Mouse (Mus musculus) cerebellum, adult 9-11 months (tissue): ENCODE data around the gene A630076J17Rik.

Experiments
- DNase-seq: peaks from one replicate; pipeline ENCODE4 v3.0.0; 2022

Gene A630076J17Rik

GRCm38 (mm10) chr3:107230527-107230926 is at the start of gene A630076J17Rik:
Gene A630076J17Rik (plus strand): TSS chr3:107230614.
- no peak for DNase-seq

DNA sequence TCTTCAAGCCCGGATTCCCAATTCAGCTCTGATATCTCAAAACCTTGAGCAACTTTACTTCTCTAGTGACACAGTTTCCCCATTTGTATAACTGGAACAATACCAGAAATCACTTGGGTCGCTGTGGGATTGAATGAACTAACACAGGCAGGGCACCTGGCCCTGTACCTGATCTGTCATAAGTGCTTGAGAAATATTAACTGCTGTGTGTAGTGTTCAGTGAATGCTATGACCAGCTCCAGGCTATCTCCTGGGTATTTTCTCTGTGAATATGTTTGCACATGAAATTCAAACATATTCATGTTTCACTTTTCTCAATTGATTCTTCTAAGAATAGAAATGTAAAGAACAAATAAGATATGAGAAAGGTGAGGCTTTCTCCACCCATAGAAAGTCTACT is 49.6 kb upstream of the A630076J17Rik start:
- DNase-seq, result no peak

DNA sequence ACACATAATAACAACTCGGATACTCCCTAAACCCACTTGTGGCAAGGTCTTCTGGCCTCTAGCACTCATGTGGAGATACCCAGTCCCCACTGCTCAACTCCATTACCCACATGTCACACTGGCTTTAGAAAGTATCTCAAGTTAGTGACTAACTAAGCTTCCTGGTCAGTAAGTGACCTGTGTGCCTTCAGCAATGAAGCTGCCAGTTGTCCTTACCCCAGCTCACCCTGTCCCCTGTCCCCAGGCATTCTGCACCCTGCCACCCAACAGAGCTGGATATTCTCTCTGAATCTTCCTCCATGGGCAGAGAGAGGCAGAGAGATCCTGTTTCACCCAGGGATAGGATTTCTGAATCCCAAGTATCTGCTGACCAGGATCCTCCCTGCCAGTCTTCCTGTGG is 47.7 kb upstream of the A630076J17Rik start, which contains the start of gene Kcna10:
Gene Kcna10, plus strand, starts transcription at position 301 of the 400 bp plus-strand sequence.
- no peak for DNase-seq

DNA sequence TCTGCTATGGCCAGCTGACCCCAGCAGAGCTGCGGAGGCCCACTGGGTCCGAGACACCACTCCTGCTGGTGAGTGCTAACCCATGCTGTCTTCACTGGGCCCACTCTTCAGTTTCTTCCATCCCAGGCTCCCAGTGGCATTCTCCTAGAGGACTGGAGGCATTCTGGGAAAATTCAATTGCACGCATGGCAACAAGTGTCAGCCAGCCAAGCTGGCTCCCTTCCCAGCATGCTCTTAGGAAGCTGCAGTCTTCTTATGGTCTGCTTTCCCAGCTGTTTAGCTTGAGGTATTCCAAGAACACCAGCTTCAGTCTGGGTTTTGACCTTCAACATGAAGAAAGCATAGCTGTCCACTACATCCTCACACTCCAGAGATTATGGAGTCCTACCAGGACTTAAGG is 47.2 kb upstream of the A630076J17Rik start:
- DNase-seq, result no peak

- DNase-seq, result no peak
Observed at GRCm38 (mm10) chr3:107185597-107185996, 44.8 kb upstream of the A630076J17Rik start.

DNA sequence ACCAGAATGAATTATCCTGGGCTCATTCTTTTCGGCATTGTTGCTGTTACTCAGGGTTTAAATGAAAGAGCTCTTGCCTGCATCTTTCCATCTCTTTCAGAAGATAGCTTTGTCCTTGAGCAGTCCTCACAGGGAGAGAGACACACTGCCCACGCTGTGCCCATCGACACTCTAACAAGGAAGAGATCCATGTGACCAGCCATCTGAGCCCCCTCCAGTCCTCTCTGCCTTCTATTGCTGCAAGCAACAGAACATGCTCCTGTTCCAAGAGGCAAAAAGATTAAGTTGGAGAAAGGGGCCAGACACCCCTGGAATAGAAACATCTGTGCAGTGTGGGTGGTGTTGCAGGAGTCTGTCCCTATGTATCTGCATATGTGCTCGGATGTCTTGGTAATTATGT is 43.4 kb upstream of the A630076J17Rik start:
- no peak for DNase-seq

GRCm38 (mm10) chr3:107188226-107188899 is 42.1 kb upstream of the A630076J17Rik start:
- peak; percentile 79 for DNase-seq

GRCm38 (mm10) chr3:107201310-107202180 is 28.9 kb upstream of the A630076J17Rik start:
- no peak for DNase-seq

DNA sequence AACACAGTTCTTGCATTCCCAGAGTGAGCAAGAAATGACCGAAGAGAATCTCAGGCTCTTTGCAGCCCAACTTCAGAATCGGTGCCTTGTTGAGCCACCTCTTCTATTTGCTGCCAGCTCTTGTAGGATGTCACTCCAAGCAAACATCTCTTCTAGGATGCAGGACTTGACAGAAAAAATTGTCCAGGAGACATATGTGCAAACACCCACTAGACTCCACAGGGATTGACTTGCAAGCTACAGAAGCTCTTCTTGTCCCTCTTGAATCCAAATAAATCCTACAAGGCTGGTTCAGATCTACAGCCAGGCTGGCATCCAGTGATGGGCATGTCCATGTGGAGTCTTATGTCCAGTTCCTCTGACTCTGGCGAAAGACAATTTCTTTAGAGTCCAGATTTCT is 26.0 kb upstream of the A630076J17Rik start:
- DNase-seq, result no peak

DNA sequence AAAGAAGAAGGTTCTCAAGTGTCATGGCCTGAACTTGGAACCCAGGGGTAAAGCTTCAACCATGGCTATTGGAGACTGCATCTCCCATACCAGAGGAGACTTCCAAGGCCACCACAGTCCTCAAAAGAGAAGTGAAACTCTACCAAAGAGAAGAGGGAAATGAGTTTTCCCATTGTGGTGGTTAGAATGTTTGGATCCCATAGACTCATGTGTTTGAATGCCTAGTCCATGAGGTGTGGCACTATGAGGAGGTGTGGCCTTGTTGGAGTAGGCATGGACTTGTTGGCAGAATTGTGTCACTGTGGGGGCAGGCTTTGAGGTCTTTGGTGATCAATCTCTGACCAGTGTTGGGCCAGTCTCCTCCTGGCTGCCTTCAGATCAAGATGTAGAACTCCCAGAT is 25.2 kb upstream of the A630076J17Rik start:
- DNase-seq, result no peak

- DNase-seq, result peak; percentile 62
Observed at GRCm38 (mm10) chr3:107205994-107206393, 24.4 kb upstream of the A630076J17Rik start.

- no peak for DNase-seq
Observed at GRCm38 (mm10) chr3:107206490-107207150, 23.8 kb upstream of the A630076J17Rik start.

- DNase-seq, result no peak
Observed at GRCm38 (mm10) chr3:107207625-107208253, 22.7 kb upstream of the A630076J17Rik start.

DNA sequence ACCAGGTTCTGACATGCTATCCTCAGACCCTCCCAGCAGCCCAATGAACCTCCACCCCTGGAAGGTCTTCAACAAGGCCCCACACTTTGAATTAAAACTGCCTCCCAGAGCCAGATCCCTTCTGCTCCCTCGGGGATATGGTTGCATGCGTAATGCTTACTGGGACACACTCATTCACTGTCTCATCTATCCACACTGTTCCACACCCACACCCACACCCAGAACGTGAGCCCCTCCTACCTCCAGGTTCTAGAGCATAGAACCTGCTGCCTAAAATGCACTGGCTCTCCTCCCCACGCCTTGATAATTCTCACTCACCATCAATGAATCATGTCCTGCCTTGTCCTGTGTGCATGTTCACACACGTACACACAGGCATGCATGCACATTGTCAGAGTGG is 15.8 kb upstream of the A630076J17Rik start:
- DNase-seq, result no peak

- no peak for DNase-seq
Observed at GRCm38 (mm10) chr3:107216400-107217100, 13.9 kb upstream of the A630076J17Rik start.

DNA sequence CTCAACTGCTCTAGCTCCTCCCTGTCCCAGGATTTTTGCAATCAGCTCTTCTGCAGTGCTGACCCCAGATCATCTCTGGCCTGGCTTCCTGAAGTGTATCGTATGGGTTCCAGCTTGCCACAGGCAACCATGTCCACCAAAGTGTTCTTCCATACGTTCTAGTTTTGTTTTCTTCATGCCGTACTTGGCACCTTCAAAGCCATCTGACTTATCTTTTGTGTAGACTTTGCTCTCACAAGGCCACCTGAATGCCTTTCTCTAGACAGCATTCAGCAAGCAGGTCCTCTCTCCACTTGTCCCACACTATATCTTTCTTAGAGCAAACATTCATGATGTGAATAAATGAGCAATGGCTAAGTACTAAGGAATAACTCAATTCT is 13.3 kb upstream of the A630076J17Rik start:
- DNase-seq, result no peak

DNA sequence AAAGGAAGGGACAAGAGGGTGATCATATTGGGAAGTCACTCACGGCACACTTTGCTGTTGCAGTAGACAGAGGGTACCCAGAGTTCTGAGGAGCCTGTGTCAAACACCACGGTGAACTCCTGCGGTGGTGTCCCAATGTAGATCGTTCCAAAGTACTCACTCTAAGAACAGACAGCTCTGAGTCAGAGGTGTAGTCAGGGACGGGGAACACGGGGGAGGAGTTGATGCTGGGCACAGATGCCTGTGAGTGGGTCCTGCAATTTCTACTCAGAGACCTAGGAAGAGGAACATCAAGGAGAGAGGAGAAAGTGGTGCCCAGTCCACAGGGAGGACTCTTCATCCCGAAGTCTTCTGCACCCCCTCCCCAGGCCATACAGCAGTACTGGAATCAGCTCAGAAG is 11.8 kb upstream of the A630076J17Rik start:
- no peak for DNase-seq

- no peak for DNase-seq
Observed at GRCm38 (mm10) chr3:107221608-107222007, 8.8 kb upstream of the A630076J17Rik start, which contains the start of gene Cym. Gene Cym (minus strand): TSS chr3:107221732.

DNA sequence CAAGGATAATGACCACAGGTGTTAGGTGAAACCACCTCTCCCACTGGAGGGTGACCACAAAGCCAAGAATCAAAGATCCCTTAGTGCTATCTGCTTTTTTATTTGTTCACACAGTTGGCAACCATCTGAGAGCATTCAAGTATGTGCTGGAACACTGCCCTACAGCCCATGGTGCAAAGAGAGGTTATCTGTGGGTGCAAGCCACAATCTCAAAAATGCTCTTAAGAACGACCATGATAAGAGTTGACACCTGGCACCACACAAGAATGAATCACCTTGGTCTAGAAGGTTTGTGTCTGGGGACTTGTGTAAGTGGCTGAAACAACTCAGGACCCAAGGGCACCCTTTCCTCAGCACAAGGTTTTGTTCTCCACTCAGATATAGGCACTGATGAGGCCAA is 7.2 kb upstream of the A630076J17Rik start:
- DNase-seq, result no peak

DNA sequence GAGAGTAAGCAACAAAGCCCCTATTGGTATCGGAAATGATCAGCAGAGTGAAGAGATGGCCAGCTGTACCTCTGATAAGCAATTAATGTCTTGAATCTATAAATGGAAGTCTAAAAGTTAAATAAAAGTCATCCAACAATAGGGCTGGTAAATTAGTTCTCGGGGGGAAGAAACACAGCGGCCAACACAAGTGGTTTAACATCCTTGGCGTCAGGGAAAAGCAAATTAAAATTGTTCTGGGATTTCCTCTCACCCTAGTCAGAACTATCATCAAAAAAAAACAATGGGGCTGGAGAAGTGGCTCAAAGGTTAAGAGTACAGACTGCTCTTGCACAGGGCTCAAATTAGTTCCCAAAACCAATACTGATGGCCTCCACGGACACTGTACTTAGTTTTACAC is 4.6 kb upstream of the A630076J17Rik start:
- no peak for DNase-seq

DNA sequence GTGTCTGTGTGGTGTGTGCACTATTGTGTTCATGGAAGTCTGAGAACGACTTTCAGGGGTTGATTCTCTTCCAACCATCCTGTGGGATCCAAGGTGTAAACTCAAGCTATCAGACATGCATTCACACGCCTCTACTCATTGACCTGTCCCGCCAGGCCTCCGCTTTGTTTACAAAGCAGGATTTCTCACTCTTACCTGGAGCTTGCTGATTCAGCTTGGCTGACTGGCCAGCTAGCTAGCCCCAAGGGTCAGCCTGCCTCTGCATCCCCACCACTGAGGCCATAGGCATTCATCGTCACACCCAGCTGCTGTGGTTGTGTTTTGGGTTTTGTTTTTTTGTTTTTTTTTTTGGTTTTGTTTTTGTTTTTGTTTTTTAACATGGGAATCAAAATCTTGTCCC is 1.2 kb upstream of the A630076J17Rik start:
- DNase-seq, result no peak

DNA sequence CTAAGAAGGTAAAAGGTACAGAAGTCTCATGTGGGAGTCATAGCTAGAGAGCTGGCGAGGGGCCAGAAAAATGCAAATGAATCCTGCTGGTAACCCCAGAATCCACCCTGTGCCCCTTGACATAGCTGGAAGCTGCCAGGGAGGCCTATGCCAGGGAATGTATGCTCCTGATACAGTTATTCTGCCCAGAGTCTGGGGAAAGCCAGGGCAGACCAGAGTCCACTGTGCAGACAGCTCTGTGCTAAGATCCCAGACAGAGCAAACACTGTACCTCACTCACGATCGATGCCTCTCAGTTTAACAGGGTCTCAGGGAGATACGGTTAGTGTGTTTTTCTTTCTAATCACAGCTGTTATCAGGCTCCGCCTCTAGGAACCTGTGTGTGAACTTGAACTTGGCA is 592 bp upstream of the A630076J17Rik start:
- DNase-seq, result no peak
